23 mouse cellular contexts compared by ENCODE assay signal in genomic region chr5:103975736-103976135, GRCm38 (mm10). TPM values are rescaled to one million over a fixed set of nuclear protein-coding genes. Genes with fewer than 3 reads are reported as not detected.
DNase-seq lines count a peak whose midpoint lies in the region; ATAC-seq and TF ChIP-seq lines count a peak whose summit lies in the region.
"Had no signal": no experiment of that assay in that cellular context is flagged by ENCODE, and none has a peak within 500 bp of the region (broad histone marks: within the 10 kb centered on the region; RNA-seq: fewer than 3 reads in every experiment).

No protein-coding gene starts in this region.

- no peak for ATAC-seq in intestine, embryonic 14.5 days (replicated peaks; ENCODE audit: low FRiP score, low TSS enrichment, low read depth)
- no peak for ATAC-seq in intestine, postnatal 0 days
- ATAC-seq in megakaryocyte-erythroid progenitor cell, adult 5-6 weeks (replicated peaks; ENCODE audit: low FRiP score, low TSS enrichment, poor library complexity, severe bottlenecking), result 0 out of 2 replicates have a peak, but pooled peaks have one; percentile 44
- ATAC-seq: forebrain, embryonic 16.5 days had no signal

- no peaks in the 10 kb centered on the region for H3K36me3 ChIP-seq in intestine, embryonic 14.5 days (ENCODE audit: control insufficient read depth, insufficient read depth, low read length)
- H3K36me3 ChIP-seq in intestine, postnatal 0 days (ENCODE audit: control insufficient read depth, insufficient read depth), result no peaks in the 10 kb centered on the region
- H3K36me3 ChIP-seq: embryonic facial prominence, embryonic 13.5 days; forebrain, embryonic 12.5 days had no signal

- no peak overlapping the region for H3K27ac ChIP-seq in intestine, embryonic 14.5 days (ENCODE audit: low read depth)
- no peak overlapping the region for H3K27ac ChIP-seq in intestine, postnatal 0 days (ENCODE audit: low read depth, low read length)
- H3K27ac ChIP-seq: embryonic facial prominence, embryonic 13.5 days; forebrain, embryonic 12.5 days; heart, adult 2 months; hindbrain, embryonic 14.5 days had no signal

- 73% methylated on average over 7 of the region's 7 CpGs for WGBS in intestine, embryonic 14.5 days
- 78% methylated on average over 7 of the region's 7 CpGs for WGBS in intestine, postnatal 0 days

- no peaks in the 10 kb centered on the region for H3K27me3 ChIP-seq in intestine, embryonic 14.5 days (replicated peaks; ENCODE audit: control insufficient read depth, insufficient read depth, low read length)
- no peaks in the 10 kb centered on the region for H3K27me3 ChIP-seq in intestine, postnatal 0 days (replicated peaks; ENCODE audit: control insufficient read depth, insufficient read depth, low read length)
- H3K27me3 ChIP-seq: embryonic facial prominence, embryonic 13.5 days; forebrain, embryonic 12.5 days had no signal

- no peak overlapping the region for H3K4me3 ChIP-seq in intestine, embryonic 14.5 days (ENCODE audit: low read depth, low read length)
- H3K4me3 ChIP-seq in intestine, postnatal 0 days (ENCODE audit: low read depth, low read length), result no peak overlapping the region
- H3K4me3 ChIP-seq: embryonic facial prominence, embryonic 13.5 days; forebrain, embryonic 12.5 days; heart, adult 2 months had no signal

- no peak overlapping the region for H3K9ac ChIP-seq in intestine, embryonic 14.5 days (ENCODE audit: low read length)
- no peak overlapping the region for H3K9ac ChIP-seq in intestine, postnatal 0 days (ENCODE audit: low read depth, low read length)
- H3K9ac ChIP-seq: embryonic facial prominence, embryonic 13.5 days; forebrain, embryonic 12.5 days; hindbrain, embryonic 14.5 days had no signal

- H3K4me2 ChIP-seq in intestine, embryonic 14.5 days (ENCODE audit: low read length), result no peak overlapping the region
- no peak overlapping the region for H3K4me2 ChIP-seq in intestine, postnatal 0 days (replicated peaks; ENCODE audit: low read depth)
- H3K4me2 ChIP-seq: embryonic facial prominence, embryonic 13.5 days; forebrain, embryonic 12.5 days; hindbrain, embryonic 14.5 days had no signal

- no peaks in the 10 kb centered on the region for H3K9me3 ChIP-seq in intestine, embryonic 14.5 days (ENCODE audit: control insufficient read depth, low read length)
- no peaks in the 10 kb centered on the region for H3K9me3 ChIP-seq in intestine, postnatal 0 days (ENCODE audit: control insufficient read depth)
- H3K9me3 ChIP-seq: embryonic facial prominence, embryonic 13.5 days; forebrain, embryonic 12.5 days had no signal

- no peaks in the 10 kb centered on the region for H3K4me1 ChIP-seq in intestine, embryonic 14.5 days (replicated peaks; ENCODE audit: control insufficient read depth, insufficient read depth, low read length)
- peaks cover 13% of the 10 kb centered on the region for H3K4me1 ChIP-seq in intestine, postnatal 0 days (replicated peaks; ENCODE audit: control insufficient read depth, insufficient read depth, low read length)
- H3K4me1 ChIP-seq: forebrain, embryonic 12.5 days had no signal

- DNase-seq in intestine, embryonic 14.5 days (ENCODE audit: low spot score), result peak; percentile 6
- DNase-seq in CD4-positive helper T cell, adult 2 months (ENCODE audit: low read depth, low spot score), result peak; percentile 39
- peak; percentile 51 for DNase-seq in induced T-regulatory cell, adult 2 months (ENCODE audit: low read depth)
- DNase-seq in lung, postnatal 36 days, result no peak
- no peak for DNase-seq in cerebellum, adult 9-11 months
- DNase-seq in heart, adult 8-10 months (ENCODE audit: low spot score), result no peak
- DNase-seq: adrenal gland, postnatal 10 days; cerebellum, adult 11 months; cerebellum, adult 8-10 months; cerebellum, postnatal 25 days; gastrocnemius, postnatal 14 days; heart, adult 2 months; heart, postnatal 10 days had no signal

- no peak for TF ChIP-seq CTCF in intestine, postnatal 0 days (IDR thresholded peaks at IDR 0.05; ENCODE audit: low read depth)

RNA-seq across cellular contexts. Expression of gene Hsd17b13, which starts 1.5 kb away (rescaled TPM):
- polyA plus RNA-seq in intestine, embryonic 14.5 days (2014; fragmentation: Nextera tagmentation; extraction: Ambion mirVana), result 1.9 and 4.6 TPM in 2 replicates
- 76.5 and 78.0 TPM in 2 replicates for polyA plus RNA-seq in intestine, postnatal 0 days (2015; fragmentation: Nextera tagmentation; extraction: Ambion mirVana)
- not detected in 2 replicates for total RNA-seq in megakaryocyte-erythroid progenitor cell, adult 5-6 weeks (2014; fragmentation: Nextera tagmentation)
- not detected in 2 replicates for total RNA-seq in megakaryocyte-erythroid progenitor cell, adult 5-6 weeks (2017)
- not detected for total RNA-seq in heart, adult 8-10 months (2022)
- total RNA-seq: gastrocnemius, postnatal 14 days; heart, adult 2 months; heart, postnatal 10 days; hematopoietic stem cell, adult 5-6 weeks; MEL had no signal
- polyA plus RNA-seq: brain, embryonic 14.5 days; embryonic facial prominence, embryonic 13.5 days; forebrain, embryonic 12.5 days; forebrain, embryonic 16.5 days; heart, adult 2 months; heart, embryonic 14.5 days; hindbrain, embryonic 14.5 days had no signal

RNA-seq across cellular contexts. Expression of gene Hsd17b11, which starts 46.0 kb away (rescaled TPM):
- polyA plus RNA-seq in intestine, embryonic 14.5 days (2014; fragmentation: Nextera tagmentation; extraction: Ambion mirVana), result 6.2 and 6.5 TPM in 2 replicates
- 48.7 and 55.3 TPM in 2 replicates for polyA plus RNA-seq in intestine, postnatal 0 days (2015; fragmentation: Nextera tagmentation; extraction: Ambion mirVana)
- total RNA-seq in megakaryocyte-erythroid progenitor cell, adult 5-6 weeks (2014; fragmentation: Nextera tagmentation), result 4.9 and 5.6 TPM in 2 replicates
- total RNA-seq in megakaryocyte-erythroid progenitor cell, adult 5-6 weeks (2017), result 10.9 and 23.0 TPM in 2 replicates
- 10 to 100 TPM; 26.5 to 30.0 (median 27.4) TPM for total RNA-seq in heart, adult 8-10 months (2022)

Comparison
In these comparisons a context has a peak if more than half of its experiments do, and no peak if none do; other contexts are left out.
1. DNase-seq: peak in intestine, embryonic 14.5 days (single experiment), CD4-positive helper T cell, adult 2 months (single experiment) and induced T-regulatory cell, adult 2 months (single experiment); none in lung, postnatal 36 days (single experiment), cerebellum, adult 9-11 months (single experiment) and heart, adult 8-10 months (single experiment).